Mouse (Mus musculus) heart, embryonic 10.5 days (tissue): ENCODE data around the gene Hmx3. TPM values are rescaled to one million over a fixed set of nuclear protein-coding genes. Genes with fewer than 3 reads are reported as not detected.

Experiments used
- DNase-seq: peaks from one replicate; pipeline ENCODE4 v3.0.0-alpha.2; 2017; ENCODE audit warnings: low spot score
- H3K27ac ChIP-seq: fragments of 300-500 bp; sonication (generic); 2 replicates; pipeline ENCODE4 v1.5.1; 2016; ENCODE audit warnings: mild to moderate bottlenecking
- H3K27me3 ChIP-seq: fragments of 300-500 bp; sonication (generic); 2 replicates; pipeline ENCODE4 v1.6.1; 2016; ENCODE audit warnings: mild to moderate bottlenecking; ENCODE audit not compliant: poor library complexity, insufficient read depth, severe bottlenecking
- H3K36me3 ChIP-seq: fragments of 300-500 bp; sonication (generic); 2 replicates; pipeline ENCODE4 v1.6.1; 2016; ENCODE audit warnings: mild to moderate bottlenecking, moderate library complexity
- H3K4me1 ChIP-seq: fragments of 300-500 bp; sonication (generic); 2 replicates; pipeline ENCODE4 v1.6.1; 2016; ENCODE audit warnings: mild to moderate bottlenecking
- H3K4me3 ChIP-seq: fragments of 300-500 bp; sonication (generic); 2 replicates; pipeline ENCODE4 v1.5.1; 2016; ENCODE audit warnings: mild to moderate bottlenecking, moderate library complexity
- H3K9me3 ChIP-seq: fragments of 300-500 bp; sonication (generic); 2 replicates; pipeline ENCODE4 v1.6.1; 2016; ENCODE audit warnings: mild to moderate bottlenecking, moderate library complexity
- WGBS: fragments of 180-500 bp; shearing (Covaris S2); methylation state at CpG from one replicate; pipeline ENCODE4 v1.1.7; 2016; 5-methylcytosine and 5-hydroxymethylcytosine counted together
- polyA plus RNA-seq: library from polyadenylated mRNA; unstranded; fragments of >200 nt; fragmentation: Nextera tagmentation; extraction: Ambion mirVana; gene quantifications from 2 replicates; pipeline ENCODE4 v1.2.1, GENCODE M21; 2016

The Hmx3 gene
- polyA plus RNA-seq, result 0.09 TPM in 1 of 2 replicates, not detected in the other

GRCm38 (mm10) chr7:131542115-131542871 lies at the start of gene Hmx3:
Gene Hmx3 (plus strand): TSS chr7:131542867.
- peak within 1 kb of the TSS; percentile 61 for H3K4me3 ChIP-seq
- WGBS, result under 1% methylated on average over 55 of the region's 65 CpGs
- peaks cover 100% of the 10 kb centered on the region for H3K27me3 ChIP-seq
- H3K27ac ChIP-seq, result 0 out of 2 replicates have a peak within 1 kb of the TSS, but pooled peaks have one; percentile 11
- H3K9me3 ChIP-seq, result no peaks in the 10 kb centered on the region
- DNase-seq, result no peak
- H3K4me1 ChIP-seq, result peaks cover 29% of the 10 kb centered on the region
- no peaks in the 10 kb centered on the region for H3K36me3 ChIP-seq

DNA sequence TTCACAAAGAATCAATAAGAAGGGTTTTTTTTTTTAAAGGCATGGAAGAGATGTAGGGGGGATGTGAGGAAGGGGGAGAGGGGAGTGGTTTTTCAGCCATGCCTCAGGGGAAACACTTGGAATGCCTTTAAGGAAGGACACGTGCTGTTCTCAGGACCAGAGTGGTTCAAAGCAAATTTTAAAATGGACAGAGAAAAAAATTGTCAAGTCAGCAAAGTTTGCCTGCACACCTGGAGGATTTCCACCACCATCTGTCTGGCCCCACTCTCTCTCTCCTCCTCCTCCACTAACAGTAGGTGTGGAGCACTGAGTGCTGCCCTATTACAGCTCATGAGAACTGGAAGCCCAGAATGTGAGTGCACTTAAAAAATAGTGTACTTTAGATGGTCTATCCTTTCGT lies 38.9 kb upstream of the Hmx3 start:
- no peak overlapping the region for H3K4me3 ChIP-seq
- H3K27ac ChIP-seq, result no peak overlapping the region
- no peak for DNase-seq
- no peaks in the 10 kb centered on the region for H3K36me3 ChIP-seq
- no peaks in the 10 kb centered on the region for H3K27me3 ChIP-seq
- H3K9me3 ChIP-seq, result no peaks in the 10 kb centered on the region
- no peaks in the 10 kb centered on the region for H3K4me1 ChIP-seq
- 66% methylated on average over 2 of the region's 2 CpGs for WGBS

GRCm38 (mm10) chr7:131539979-131540378 lies 2.7 kb upstream of the Hmx3 start:
- 0% methylated on average over 7 of the region's 7 CpGs for WGBS
- DNase-seq, result peak; percentile 87
- no peaks in the 10 kb centered on the region for H3K9me3 ChIP-seq

DNA sequence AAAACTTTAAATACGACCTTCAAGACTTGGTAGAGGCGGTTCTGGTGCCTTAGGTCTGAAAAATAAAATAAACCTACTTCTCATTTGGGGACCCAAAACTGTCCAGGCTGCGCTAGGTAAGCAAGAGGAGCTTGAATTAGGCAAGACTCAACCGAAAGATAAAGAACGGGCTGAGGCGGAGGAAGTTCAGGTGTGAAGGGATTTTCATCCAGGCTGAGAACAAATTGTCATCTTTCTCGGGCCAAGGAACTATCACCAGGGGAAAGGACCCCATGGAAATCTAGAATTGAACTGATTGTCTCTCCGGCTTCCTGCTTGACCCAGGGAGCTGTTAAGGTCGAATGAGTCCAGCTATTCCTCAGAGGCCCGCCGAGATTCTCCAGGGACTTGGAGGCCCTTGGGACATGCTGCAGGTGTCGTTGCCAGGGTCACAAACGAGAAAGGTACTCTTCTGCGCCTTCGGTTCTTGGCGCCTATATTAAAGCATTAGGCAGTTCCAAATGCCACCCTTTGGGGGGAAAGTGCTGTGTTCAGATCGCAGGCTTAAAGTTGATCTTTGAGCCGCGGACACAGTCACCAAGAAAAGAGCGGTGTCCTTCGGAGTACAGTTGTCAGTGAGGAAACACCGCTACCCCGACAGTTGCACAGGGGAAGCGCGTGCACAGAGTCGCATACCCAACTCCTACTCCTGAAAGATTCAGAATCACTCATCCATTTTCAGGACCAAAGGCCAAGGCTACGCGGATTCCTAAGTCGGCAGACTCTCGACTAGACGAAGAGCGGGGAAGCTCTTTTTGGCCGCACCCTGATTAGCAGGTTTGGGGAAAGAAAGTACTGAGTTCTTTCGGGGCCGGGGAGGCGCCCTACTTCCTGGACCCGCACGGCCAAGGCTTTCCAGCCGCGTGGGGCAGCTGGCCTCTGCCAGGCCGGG lies 1.2 kb upstream of the Hmx3 start:
- Histone ChIP-seq H3K36me3 (no peaks in the 10 kb centered on the region), H3K4me3 (peak overlapping the region; percentile 61), H3K27me3 (peaks cover 99% of the 10 kb centered on the region), H3K27ac (no peak overlapping the region), H3K4me1 (peaks cover 29% of the 10 kb centered on the region), H3K9me3 (no peaks in the 10 kb centered on the region)
- WGBS, result 1% methylated on average over 41 of the region's 41 CpGs
- no peak for DNase-seq

More at GRCm38 (mm10) chr7:131539979-131540378, 2.7 kb upstream of the Hmx3 start:
- peaks cover 29% of the 10 kb centered on the region for H3K4me1 ChIP-seq
- no peaks in the 10 kb centered on the region for H3K36me3 ChIP-seq
- peaks cover 87% of the 10 kb centered on the region for H3K27me3 ChIP-seq
- H3K4me3 ChIP-seq, result no peak overlapping the region
- H3K27ac ChIP-seq, result no peak overlapping the region

GRCm38 (mm10) chr7:131542872-131543622 lies 380 bp downstream of the Hmx3 start:
- DNase-seq, result no peak
- Histone ChIP-seq H3K4me3 (peak overlapping the region; percentile 61), H3K9me3 (no peaks in the 10 kb centered on the region), H3K27me3 (peaks cover 100% of the 10 kb centered on the region), H3K36me3 (no peaks in the 10 kb centered on the region), H3K27ac (0 out of 2 replicates have a peak overlapping the region, but pooled peaks have one; percentile 11), H3K4me1 (peaks cover 29% of the 10 kb centered on the region)
- WGBS, result under 1% methylated on average over 63 of the region's 71 CpGs

DNA sequence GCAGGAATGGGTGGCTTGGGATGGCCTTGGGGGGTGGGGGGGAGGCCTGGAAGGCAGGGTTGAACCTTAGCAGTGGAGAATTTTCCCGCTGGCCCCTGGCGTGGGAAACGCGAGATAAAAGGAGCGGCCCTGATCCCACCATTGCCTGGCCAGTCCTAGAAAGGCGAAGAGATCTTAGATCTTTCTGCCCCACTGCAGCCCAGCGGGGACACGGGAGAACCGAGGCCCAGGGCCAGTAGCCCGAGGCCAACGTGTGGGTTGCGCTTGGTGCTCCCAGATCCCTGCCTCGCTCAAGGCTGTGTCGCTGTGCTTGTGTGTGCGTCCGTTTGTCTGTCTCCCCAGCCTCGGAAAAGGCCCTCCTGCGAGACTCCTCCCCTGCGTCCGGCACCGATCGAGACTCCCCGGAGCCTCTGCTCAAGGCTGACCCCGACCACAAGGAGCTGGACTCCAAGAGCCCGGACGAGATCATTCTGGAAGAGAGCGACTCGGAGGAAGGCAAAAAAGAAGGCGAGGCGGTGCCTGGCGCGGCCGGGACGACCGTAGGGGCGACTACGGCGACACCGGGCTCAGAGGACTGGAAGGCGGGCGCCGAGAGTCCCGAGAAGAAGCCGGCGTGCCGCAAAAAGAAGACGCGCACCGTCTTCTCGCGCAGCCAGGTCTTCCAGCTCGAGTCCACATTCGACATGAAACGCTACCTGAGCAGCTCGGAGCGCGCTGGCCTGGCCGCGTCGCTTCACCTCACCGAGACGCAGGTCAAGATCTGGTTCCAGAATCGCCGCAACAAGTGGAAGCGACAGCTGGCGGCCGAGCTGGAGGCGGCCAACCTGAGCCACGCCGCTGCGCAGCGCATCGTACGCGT lies 1.2 kb downstream of the Hmx3 start:
- WGBS, result under 1% methylated on average over 75 of the region's 75 CpGs
- Histone ChIP-seq H3K27me3 (peaks cover 100% of the 10 kb centered on the region), H3K4me3 (peak overlapping the region; percentile 61), H3K27ac (no peak overlapping the region), H3K36me3 (no peaks in the 10 kb centered on the region), H3K4me1 (peaks cover 29% of the 10 kb centered on the region), H3K9me3 (no peaks in the 10 kb centered on the region)
- no peak for DNase-seq

DNA sequence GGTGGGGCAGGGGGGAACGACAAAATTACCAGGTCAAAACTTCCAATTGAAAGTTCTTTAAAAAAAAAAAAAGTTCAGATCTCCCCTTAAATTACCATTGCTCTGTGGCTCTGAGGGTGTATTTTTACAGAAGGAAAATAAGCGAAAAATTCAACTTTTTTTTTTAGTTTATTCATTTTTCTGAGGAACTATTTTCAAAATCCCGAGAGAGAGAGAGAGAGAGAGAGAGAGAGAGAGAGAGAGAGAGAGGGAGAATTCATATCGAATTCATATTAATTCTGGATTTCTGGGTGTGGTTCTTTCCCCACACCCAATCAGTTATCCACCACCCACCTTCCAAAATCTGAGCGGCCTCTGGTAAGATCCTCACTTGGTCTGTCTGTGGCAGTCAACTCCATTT lies 2.2 kb downstream of the Hmx3 start:
- Histone ChIP-seq H3K4me3 (no peak overlapping the region), H3K9me3 (no peaks in the 10 kb centered on the region), H3K27ac (no peak overlapping the region), H3K36me3 (no peaks in the 10 kb centered on the region), H3K27me3 (peaks cover 100% of the 10 kb centered on the region), H3K4me1 (peaks cover 29% of the 10 kb centered on the region)
- DNase-seq, result no peak
- WGBS, result 2% methylated on average over 5 of the region's 5 CpGs

GRCm38 (mm10) chr7:131545701-131546385 lies 3.2 kb downstream of the Hmx3 start:
- H3K27me3 ChIP-seq, result peaks cover 100% of the 10 kb centered on the region
- DNase-seq, result no peak
- 3% methylated on average over 13 of the region's 13 CpGs for WGBS
- H3K27ac ChIP-seq, result no peak overlapping the region
- H3K4me3 ChIP-seq, result no peak overlapping the region
- peaks cover 29% of the 10 kb centered on the region for H3K4me1 ChIP-seq
- H3K36me3 ChIP-seq, result no peaks in the 10 kb centered on the region
- no peaks in the 10 kb centered on the region for H3K9me3 ChIP-seq

GRCm38 (mm10) chr7:131546423-131546822 lies 3.8 kb downstream of the Hmx3 start:
- H3K27ac ChIP-seq, result no peak overlapping the region
- no peak for DNase-seq
- H3K9me3 ChIP-seq, result no peaks in the 10 kb centered on the region
- peaks cover 29% of the 10 kb centered on the region for H3K4me1 ChIP-seq
- H3K27me3 ChIP-seq, result peaks cover 100% of the 10 kb centered on the region
- 7% methylated on average over 2 of the region's 2 CpGs for WGBS
- no peaks in the 10 kb centered on the region for H3K36me3 ChIP-seq
- no peak overlapping the region for H3K4me3 ChIP-seq

GRCm38 (mm10) chr7:131547481-131547880 lies 4.8 kb downstream of the Hmx3 start:
- Histone ChIP-seq H3K27ac (no peak overlapping the region), H3K36me3 (no peaks in the 10 kb centered on the region), H3K4me3 (no peak overlapping the region), H3K4me1 (peaks cover 25% of the 10 kb centered on the region), H3K9me3 (no peaks in the 10 kb centered on the region), H3K27me3 (peaks cover 100% of the 10 kb centered on the region)
- no peak for DNase-seq
- WGBS, result 2% methylated on average over 5 of the region's 5 CpGs

GRCm38 (mm10) chr7:131548473-131548872 lies 5.8 kb downstream of the Hmx3 start, which contains the start of gene Hmx2:
Gene Hmx2 (plus strand): TSS chr7:131548773.
- DNase-seq, result no peak
- Histone ChIP-seq H3K27me3 (peaks cover 100% of the 10 kb centered on the region), H3K36me3 (no peaks in the 10 kb centered on the region), H3K4me3 (no peak within 1 kb of the TSS), H3K27ac (no peak within 1 kb of the TSS), H3K4me1 (peaks cover 17% of the 10 kb centered on the region), H3K9me3 (no peaks in the 10 kb centered on the region)
- WGBS, result 3% methylated on average over 3 of the region's 3 CpGs
